Mouse (Mus musculus) myocyte (in vitro differentiated cells): ENCODE data around the gene Tcf7l1.

ENCODE experiments used
- E2F4 ChIP-seq: IDR thresholded peaks from one replicate; pipeline ENCODE4 v1.6.1; 2011; ENCODE audit warnings: mild to moderate bottlenecking, control low read depth, moderate library complexity; ENCODE audit not compliant: insufficient read depth
- MAX ChIP-seq: IDR thresholded peaks from one replicate; pipeline ENCODE4 v1.6.1; 2011; ENCODE audit warnings: low read depth, mild to moderate bottlenecking, control low read depth
- MYOD1 ChIP-seq, 3 experiments: IDR thresholded peaks; one replicate each; pipeline ENCODE4 v1.6.1; 2011; ENCODE audit warnings: control low read depth in 2 of 3, low read depth in 2 of 3, mild to moderate bottlenecking in 2 of 3, moderate library complexity in 1 of 3; ENCODE audit not compliant: insufficient read length in 2 of 3, control insufficient read depth in 1 of 3
- MYOG ChIP-seq, 3 experiments: IDR thresholded peaks; one replicate each; pipeline ENCODE4 v1.6.1; 2011; ENCODE audit warnings: control low read depth in 2 of 3, low read depth in 2 of 3, mild to moderate bottlenecking in 2 of 3; ENCODE audit not compliant: insufficient read length in 2 of 3, control insufficient read depth in 1 of 3, insufficient read depth in 1 of 3
- POLR2A ChIP-seq: IDR thresholded peaks from one replicate; pipeline ENCODE4 v1.6.1; 2011; ENCODE audit warnings: low read depth, mild to moderate bottlenecking, control low read depth, moderate library complexity; ENCODE audit not compliant: insufficient read length
- POLR2AphosphoS2 ChIP-seq: IDR thresholded peaks from one replicate; pipeline ENCODE4 v1.6.1; 2011; ENCODE audit warnings: low read depth, control low read depth; ENCODE audit not compliant: insufficient read length
- REST ChIP-seq: IDR thresholded peaks from one replicate; pipeline ENCODE4 v1.6.1; 2011; ENCODE audit warnings: mild to moderate bottlenecking, control low read depth, moderate library complexity; ENCODE audit not compliant: insufficient read depth, insufficient read length
- SRF ChIP-seq: IDR thresholded peaks from one replicate; pipeline ENCODE4 v1.6.1; 2011; ENCODE audit warnings: low read depth; ENCODE audit not compliant: control insufficient read depth, insufficient read length
- TCF12 ChIP-seq: IDR thresholded peaks from one replicate; pipeline ENCODE4 v1.6.1; 2011; ENCODE audit warnings: mild to moderate bottlenecking, control low read depth; ENCODE audit not compliant: poor library complexity, insufficient read depth, severe bottlenecking
- USF1 ChIP-seq: IDR thresholded peaks from one replicate; pipeline ENCODE4 v1.6.1; 2011; ENCODE audit warnings: low read depth, mild to moderate bottlenecking, control low read depth, moderate library complexity

DNA sequence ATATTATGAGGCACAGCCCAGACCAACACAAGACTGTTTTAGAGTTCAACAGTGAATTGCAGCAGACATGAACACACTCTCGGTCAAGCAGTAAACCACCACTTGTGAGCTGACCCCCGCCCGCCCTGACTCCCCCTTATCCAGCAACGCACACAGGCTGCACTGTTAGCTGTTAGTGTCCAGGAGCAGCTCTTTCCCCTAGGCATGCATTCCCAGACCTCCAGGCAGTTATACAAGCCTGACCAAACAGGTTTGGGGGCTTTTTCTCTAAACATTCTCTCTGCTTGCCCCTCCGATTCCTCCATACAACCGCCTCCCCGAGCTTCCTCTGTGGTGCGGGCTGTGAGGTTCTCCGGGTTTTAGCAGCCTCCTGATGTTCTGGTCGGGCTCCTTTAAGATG is 112.0 kb downstream of the Tcf7l1 start:
- TF ChIP-seq POLR2A (no peak), MAX (no peak), REST (no peak), MYOG (IDR thresholded peaks at IDR 0.05; ENCODE audit: control insufficient read depth in 1 of 3, insufficient read depth in 1 of 3, insufficient read length in 2 of 3, low read depth in 2 of 3) (no peak), E2F4 (no peak), USF1 (no peak), SRF (no peak), TCF12 (no peak), MYOD1 (IDR thresholded peaks at IDR 0.05; ENCODE audit: control insufficient read depth in 1 of 3, insufficient read length in 2 of 3, low read depth in 2 of 3) (no peak), POLR2AphosphoS2 (no peak)
